Mouse (Mus musculus) hindbrain, embryonic 16.5 days (tissue): ENCODE data around the gene Tyms. TPM values are rescaled to one million over a fixed set of nuclear protein-coding genes. Genes with fewer than 3 reads are reported as not detected.
"Not testable (repeated sequence)": the region's sequence is repeated elsewhere in the genome, so short reads cannot be mapped to it uniquely, and the experiment has no call there.

Source experiments
- ATAC-seq: fragments of 200-750 bp; cut with Nextera tagmentation; 2 replicates; pipeline ENCODE4 v1.8.0; 2017; ENCODE audit warnings: moderate TSS enrichment, moderate library complexity
- H3K27ac ChIP-seq: fragments of 300-500 bp; sonication (generic); 2 replicates; pipeline ENCODE4 v1.5.1; 2014; ENCODE audit warnings: low read depth, mild to moderate bottlenecking, control low read depth, low read length, moderate library complexity
- H3K27me3 ChIP-seq: fragments of 300-500 bp; sonication (generic); replicated peaks from 2 replicates; pipeline ENCODE4 v1.6.1; 2014; ENCODE audit warnings: low read length; ENCODE audit not compliant: control insufficient read depth, insufficient read depth
- H3K36me3 ChIP-seq: fragments of 300-500 bp; sonication (generic); 2 replicates; pipeline ENCODE4 v1.6.1; 2014; ENCODE audit warnings: mild to moderate bottlenecking, low read length, moderate library complexity, mixed read lengths; ENCODE audit not compliant: control insufficient read depth, insufficient read depth
- H3K4me1 ChIP-seq: fragments of 300-500 bp; sonication (generic); 2 replicates; pipeline ENCODE4 v1.6.1; 2014; ENCODE audit warnings: low read depth, low read length; ENCODE audit not compliant: control insufficient read depth, insufficient read depth
- H3K4me2 ChIP-seq: fragments of 300-500 bp; sonication (generic); 2 replicates; pipeline ENCODE4 v1.6.1; 2014; ENCODE audit warnings: mild to moderate bottlenecking, low read length, control low read depth, moderate library complexity
- H3K4me3 ChIP-seq: fragments of 300-500 bp; sonication (generic); 2 replicates; pipeline ENCODE4 v1.5.1; 2014; ENCODE audit warnings: mild to moderate bottlenecking, low read length, control low read depth, moderate library complexity
- H3K9ac ChIP-seq: fragments of 300-500 bp; sonication (generic); 2 replicates; pipeline ENCODE4 v1.6.1; 2014; ENCODE audit warnings: low read depth, mild to moderate bottlenecking, control low read depth, low read length, moderate library complexity
- H3K9me3 ChIP-seq: fragments of 300-500 bp; sonication (generic); 2 replicates; pipeline ENCODE4 v1.6.1; 2014; ENCODE audit warnings: mild to moderate bottlenecking, low read length, moderate library complexity; ENCODE audit not compliant: control insufficient read depth
- WGBS: fragments of 180-500 bp; shearing (Covaris S2); extraction: QIAGEN DNeasy Blood & Tissue Kit; methylation state at CpG from one replicate; pipeline ENCODE4 v1.1.7; 2014; 5-methylcytosine and 5-hydroxymethylcytosine counted together
- polyA plus RNA-seq: library from polyadenylated mRNA; unstranded; fragments of >200 nt; fragmentation: Nextera tagmentation; extraction: Ambion mirVana; gene quantifications from 2 replicates; pipeline ENCODE4 v1.2.1, GENCODE M21; 2015

The Tyms gene
- polyA plus RNA-seq, 1 experiment from 2014 or later: 39.4 TPM

GRCm38 (mm10) chr5:30071677-30072076 lies 1.7 kb downstream of the Tyms start:
- Histone ChIP-seq H3K27ac (no peak overlapping the region), H3K9me3 (no peaks in the 10 kb centered on the region), H3K4me1 (peaks cover 3% of the 10 kb centered on the region), H3K9ac (no peak overlapping the region), H3K27me3 (no peaks in the 10 kb centered on the region), H3K4me2 (no peak overlapping the region), H3K36me3 (peaks cover 3% of the 10 kb centered on the region; the same call in 1 of the 2 replicates), H3K4me3 (no peak overlapping the region)
- 77% methylated on average over 6 of the region's 6 CpGs for WGBS
- no peak for ATAC-seq

DNA sequence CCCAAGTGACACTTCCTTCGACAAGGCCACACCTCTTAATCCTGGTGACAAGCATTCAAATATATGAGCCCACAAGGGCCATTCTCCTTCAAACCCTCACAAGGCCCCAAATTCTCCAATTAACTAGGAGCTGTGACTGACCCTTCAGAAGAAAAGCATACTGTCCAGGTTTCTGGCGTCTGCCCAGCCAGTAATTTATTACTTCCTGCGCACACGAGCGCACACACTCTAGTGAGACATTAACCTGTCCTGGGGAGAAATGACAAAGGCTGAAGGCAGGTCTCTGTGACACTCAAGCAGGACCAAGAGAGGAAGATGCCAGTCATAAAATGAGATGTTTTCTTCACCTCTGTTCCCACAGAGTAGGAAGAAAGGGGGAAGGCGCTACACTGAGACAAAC lies 5.7 kb downstream of the Tyms start:
- Histone ChIP-seq H3K4me2 (no peak overlapping the region), H3K27me3 (no peaks in the 10 kb centered on the region), H3K27ac (no peak overlapping the region), H3K36me3 (peaks cover 6% of the 10 kb centered on the region), H3K9me3 (no peaks in the 10 kb centered on the region), H3K9ac (no peak overlapping the region), H3K4me3 (no peak overlapping the region), H3K4me1 (peaks cover 3% of the 10 kb centered on the region)
- WGBS: 62% methylated on average over 6 of the region's 6 CpGs
- ATAC-seq: no peak

GRCm38 (mm10) chr5:30059607-30060006 lies 13.8 kb downstream of the Tyms start:
- H3K27me3 ChIP-seq, H3K9me3 ChIP-seq, H3K4me3 ChIP-seq, ATAC-seq, H3K27ac ChIP-seq, H3K4me1 ChIP-seq, H3K36me3 ChIP-seq, H3K4me2 ChIP-seq, H3K9ac ChIP-seq: not testable (repeated sequence)
- whole genome bisulfite sequencing: 62% methylated on average over 5 of the region's 5 CpGs

DNA sequence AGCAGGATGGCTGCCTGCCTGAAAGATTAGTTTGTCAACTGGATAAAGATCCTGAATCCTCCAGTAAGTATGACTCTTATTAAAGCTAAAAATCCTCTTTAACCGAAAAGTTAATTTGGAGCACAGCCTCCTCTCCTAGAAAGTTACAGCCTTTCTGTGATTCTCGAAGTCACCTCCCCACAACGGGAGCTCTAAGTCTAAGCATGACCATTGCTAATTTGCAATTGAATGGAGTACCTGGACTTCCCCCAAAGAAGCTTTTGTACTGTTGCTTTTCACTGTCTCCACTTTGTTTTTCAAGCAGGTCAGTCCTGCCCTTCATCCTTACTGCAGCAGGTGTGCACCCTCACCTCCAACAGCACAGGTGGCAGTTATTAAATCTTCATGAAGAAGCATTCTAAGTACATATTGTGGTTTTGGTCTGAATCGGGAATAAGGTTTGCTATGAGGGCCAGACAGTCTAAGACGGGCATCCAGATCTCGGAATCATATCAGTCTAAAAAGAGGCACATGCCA lies 15.1 kb downstream of the Tyms start:
- no peaks in the 10 kb centered on the region for H3K4me1 ChIP-seq

GRCm38 (mm10) chr5:30039841-30040240 lies 33.6 kb downstream of the Tyms start:
- not testable (repeated sequence) for H3K9ac ChIP-seq, H3K4me3 ChIP-seq, H3K4me1 ChIP-seq, H3K27me3 ChIP-seq, H3K27ac ChIP-seq, H3K9me3 ChIP-seq, ATAC-seq, H3K36me3 ChIP-seq, H3K4me2 ChIP-seq
- WGBS: 83% methylated on average over 4 of the region's 4 CpGs

More for the DNA sequence above, 15.1 kb downstream of the Tyms start:
- Histone ChIP-seq H3K4me2 (no peak overlapping the region), H3K36me3 (peaks cover 6% of the 10 kb centered on the region), H3K27me3 (no peaks in the 10 kb centered on the region), H3K27ac (no peak overlapping the region), H3K4me3 (no peak overlapping the region), H3K9ac (no peak overlapping the region), H3K9me3 (no peaks in the 10 kb centered on the region)
- 55% methylated on average over 6 of the region's 6 CpGs for WGBS
- ATAC-seq: no peak

GRCm38 (mm10) chr5:30039324-30039723 lies 34.1 kb downstream of the Tyms start:
- not testable (repeated sequence) for H3K9me3 ChIP-seq
- WGBS: 95% methylated on average over 5 of the region's 5 CpGs

DNA sequence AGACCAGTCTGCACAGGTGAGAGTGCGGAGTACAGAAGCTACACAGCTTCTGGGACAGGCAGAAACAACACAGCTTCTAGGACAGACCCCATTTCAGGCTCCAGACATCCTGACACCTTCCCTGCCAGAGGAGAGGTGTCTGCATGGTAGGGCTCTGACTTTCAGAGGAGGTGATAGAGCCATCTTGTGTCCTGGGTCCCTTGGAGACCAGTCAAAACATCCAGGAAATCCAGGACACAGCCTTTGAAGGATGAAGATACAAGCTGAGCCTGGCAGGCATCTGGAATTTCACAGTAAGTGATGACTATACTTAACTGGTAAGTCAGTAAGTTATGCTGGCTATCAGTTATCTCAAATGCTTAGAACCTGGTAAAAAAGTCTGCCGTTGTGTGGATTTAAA lies 36.3 kb downstream of the Tyms start:
- not testable (repeated sequence) for H3K36me3 ChIP-seq, H3K4me2 ChIP-seq, H3K27me3 ChIP-seq, ATAC-seq, H3K27ac ChIP-seq, H3K9ac ChIP-seq, H3K4me1 ChIP-seq, H3K4me3 ChIP-seq, H3K9me3 ChIP-seq
- WGBS: 90% methylated on average over 2 of the region's 2 CpGs

More at GRCm38 (mm10) chr5:30039324-30039723, 34.1 kb downstream of the Tyms start:
- H3K27ac ChIP-seq, H3K4me1 ChIP-seq, ATAC-seq, H3K36me3 ChIP-seq, H3K4me3 ChIP-seq, H3K4me2 ChIP-seq, H3K27me3 ChIP-seq, H3K9ac ChIP-seq: not testable (repeated sequence)

GRCm38 (mm10) chr5:30035862-30036261 lies 37.6 kb downstream of the Tyms start:
- not testable (repeated sequence) for ATAC-seq, H3K36me3 ChIP-seq, H3K27ac ChIP-seq, H3K4me1 ChIP-seq, H3K9ac ChIP-seq, H3K9me3 ChIP-seq, H3K4me3 ChIP-seq, H3K27me3 ChIP-seq, H3K4me2 ChIP-seq
- 87% methylated on average over 4 of the region's 4 CpGs for WGBS

- H3K9me3 ChIP-seq: no peaks in the 10 kb centered on the region
- no peak overlapping the region for H3K4me2 ChIP-seq
- 65% methylated on average over 2 of the region's 2 CpGs for WGBS
- H3K9ac ChIP-seq: no peak overlapping the region
- ATAC-seq: no peak
- H3K4me3 ChIP-seq: no peak overlapping the region
- no peaks in the 10 kb centered on the region for H3K27me3 ChIP-seq
- no peaks in the 10 kb centered on the region for H3K36me3 ChIP-seq
- H3K27ac ChIP-seq: no peak overlapping the region
- H3K4me1 ChIP-seq: no peaks in the 10 kb centered on the region
Measured at GRCm38 (mm10) chr5:30014580-30014979, 58.8 kb downstream of the Tyms start.
